Mouse (Mus musculus): ENCODE measurements around the gene Hfe. TPM values are rescaled to one million over a fixed set of nuclear protein-coding genes. Genes with fewer than 3 reads are reported as not detected.

Hfe gene
- polyA plus RNA-seq, 1 experiment from 2014 or later = 3.4 TPM

- no peaks in the 10 kb centered on the region for H3K27me3 ChIP-seq
- H3K36me3 ChIP-seq = no peaks in the 10 kb centered on the region
- WGBS = 32% methylated on average over 8 of the region's 8 CpGs
- H3K4me3 ChIP-seq = no peak overlapping the region
- peaks cover 17% of the 10 kb centered on the region for H3K4me1 ChIP-seq
- no peak overlapping the region for H3K27ac ChIP-seq (replicated peaks)
- H3K9ac ChIP-seq (replicated peaks) = no peak overlapping the region
- no peak overlapping the region for H3K4me2 ChIP-seq (replicated peaks)
- H3K9me3 ChIP-seq = no peaks in the 10 kb centered on the region
- peak; percentile 39; the same call in 1 of the 2 replicates for ATAC-seq (replicated peaks)
Measured at GRCm38 (mm10) chr13:23700786-23701520, 9.7 kb downstream of the Hfe start.

DNA sequence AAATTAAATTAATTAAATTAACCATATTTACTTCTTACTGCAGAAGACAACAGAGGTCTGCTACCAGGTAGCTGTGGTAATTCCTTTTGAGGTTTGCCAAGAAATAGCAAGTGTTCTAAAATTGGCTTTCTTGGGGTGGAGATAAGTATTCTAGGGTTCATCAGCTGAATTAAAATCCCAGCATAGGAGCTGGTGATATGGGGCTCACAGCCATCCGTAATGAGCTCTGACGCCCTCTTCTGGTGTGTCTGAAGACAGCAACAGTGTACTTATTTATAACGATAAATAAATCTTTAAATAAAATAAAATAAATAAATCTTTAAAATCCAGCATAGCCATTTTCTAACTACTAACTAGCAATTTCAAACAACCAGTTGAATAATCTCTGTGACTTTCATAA is 10.9 kb downstream of the Hfe start:
- no peak for ATAC-seq (replicated peaks)
- 66% methylated on average over 3 of the region's 3 CpGs for WGBS
- Histone ChIP-seq H3K4me3 (no peak overlapping the region), H3K36me3 (no peaks in the 10 kb centered on the region), H3K9ac (replicated peaks) (no peak overlapping the region), H3K4me2 (replicated peaks) (no peak overlapping the region), H3K4me1 (peaks cover 17% of the 10 kb centered on the region), H3K9me3 (no peaks in the 10 kb centered on the region), H3K27me3 (no peaks in the 10 kb centered on the region), H3K27ac (replicated peaks) (no peak overlapping the region)

GRCm38 (mm10) chr13:23698996-23699395 is 11.7 kb downstream of the Hfe start:
- H3K9me3 ChIP-seq = no peaks in the 10 kb centered on the region
- ATAC-seq (replicated peaks) = no peak
- no peak overlapping the region for H3K9ac ChIP-seq (replicated peaks)
- peak overlapping the region; percentile 84 for H3K4me2 ChIP-seq (replicated peaks)
- H3K27ac ChIP-seq (replicated peaks) = peak overlapping the region; percentile 93
- H3K27me3 ChIP-seq = no peaks in the 10 kb centered on the region
- H3K36me3 ChIP-seq = no peaks in the 10 kb centered on the region
- WGBS = 42% methylated on average over 6 of the region's 6 CpGs
- H3K4me1 ChIP-seq = peaks cover 17% of the 10 kb centered on the region
- H3K4me3 ChIP-seq = peak overlapping the region; percentile 52; the same call in 1 of the 2 replicates

DNA sequence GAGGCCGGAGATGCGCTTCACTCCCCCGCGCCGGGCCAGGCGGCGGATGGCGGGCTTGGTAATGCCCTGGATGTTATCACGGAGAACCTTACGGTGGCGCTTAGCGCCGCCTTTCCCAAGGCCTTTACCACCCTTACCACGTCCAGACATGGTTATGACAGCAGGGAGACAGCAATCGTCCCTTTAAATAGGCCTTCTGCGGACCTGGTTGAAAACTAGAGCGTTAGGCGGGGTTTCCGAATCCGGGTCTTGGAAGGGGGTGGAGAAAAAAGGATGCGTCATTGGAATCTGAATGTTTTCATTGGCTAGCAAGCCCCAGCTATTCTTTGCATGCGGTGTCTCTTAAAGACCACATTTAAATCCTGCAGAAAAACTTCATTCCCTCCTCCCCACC is 12.4 kb downstream of the Hfe start, which contains the start of gene Hist1h4c:
Gene Hist1h4c (minus strand): TSS at position 155 of the 394 bp plus-strand sequence.
- peak; percentile 97 for ATAC-seq (replicated peaks)
- Histone ChIP-seq H3K27ac (replicated peaks) (peak within 1 kb of the TSS; percentile 93), H3K4me2 (replicated peaks) (peak within 1 kb of the TSS; percentile 84), H3K4me1 (peaks cover 17% of the 10 kb centered on the region), H3K36me3 (no peaks in the 10 kb centered on the region), H3K27me3 (no peaks in the 10 kb centered on the region), H3K4me3 (peak within 1 kb of the TSS; percentile 52), H3K9ac (replicated peaks) (peak within 1 kb of the TSS; percentile 62), H3K9me3 (no peaks in the 10 kb centered on the region)
- under 1% methylated on average over 22 of the region's 22 CpGs for WGBS

- under 1% methylated on average over 31 of the region's 32 CpGs for WGBS
- Histone ChIP-seq H3K36me3 (no peaks in the 10 kb centered on the region), H3K4me3 (peak overlapping the region; percentile 52), H3K9me3 (no peaks in the 10 kb centered on the region), H3K4me1 (peaks cover 17% of the 10 kb centered on the region), H3K9ac (replicated peaks) (peak overlapping the region; percentile 62), H3K27me3 (no peaks in the 10 kb centered on the region), H3K4me2 (replicated peaks) (peak overlapping the region; percentile 84), H3K27ac (replicated peaks) (peak overlapping the region; percentile 93)
- ATAC-seq (replicated peaks) = peak; percentile 54
Measured at GRCm38 (mm10) chr13:23697491-23698299, 13.0 kb downstream of the Hfe start.

DNA sequence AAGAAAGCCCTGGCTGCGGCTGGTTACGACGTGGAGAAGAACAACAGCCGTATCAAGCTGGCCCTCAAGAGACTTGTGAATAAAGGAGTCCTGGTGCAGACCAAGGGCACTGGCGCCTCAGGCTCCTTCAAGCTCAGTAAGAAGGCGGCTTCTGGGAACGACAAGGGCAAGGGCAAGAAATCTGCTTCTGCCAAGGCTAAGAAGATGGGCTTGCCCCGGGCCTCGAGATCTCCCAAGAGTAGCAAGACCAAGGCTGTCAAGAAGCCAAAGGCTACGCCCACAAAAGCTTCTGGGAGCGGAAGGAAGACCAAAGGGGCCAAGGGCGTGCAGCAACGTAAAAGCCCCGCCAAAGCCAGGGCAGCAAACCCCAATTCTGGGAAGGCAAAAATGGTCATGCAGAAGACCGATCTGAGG is 14.6 kb downstream of the Hfe start:
- Histone ChIP-seq H3K4me1 (peaks cover 17% of the 10 kb centered on the region), H3K9ac (replicated peaks) (no peak overlapping the region), H3K4me3 (no peak overlapping the region), H3K36me3 (no peaks in the 10 kb centered on the region), H3K27me3 (no peaks in the 10 kb centered on the region), H3K4me2 (replicated peaks) (no peak overlapping the region), H3K27ac (replicated peaks) (no peak overlapping the region), H3K9me3 (no peaks in the 10 kb centered on the region)
- no peak for ATAC-seq (replicated peaks)
- 69% methylated on average over 15 of the region's 15 CpGs for WGBS

GRCm38 (mm10) chr13:23695514-23695913 is 15.1 kb downstream of the Hfe start, which contains the start of gene Hist1h1t:
TSS of gene Hist1h1t (plus strand) at chr13:23695814.
- no peaks in the 10 kb centered on the region for H3K36me3 ChIP-seq
- no peak within 1 kb of the TSS for H3K4me2 ChIP-seq (replicated peaks)
- no peak within 1 kb of the TSS for H3K27ac ChIP-seq (replicated peaks)
- WGBS = 58% methylated on average over 13 of the region's 13 CpGs
- no peaks in the 10 kb centered on the region for H3K27me3 ChIP-seq
- ATAC-seq (replicated peaks) = no peak
- H3K9ac ChIP-seq (replicated peaks) = no peak within 1 kb of the TSS
- peaks cover 17% of the 10 kb centered on the region for H3K4me1 ChIP-seq
- no peaks in the 10 kb centered on the region for H3K9me3 ChIP-seq
- no peak within 1 kb of the TSS for H3K4me3 ChIP-seq

GRCm38 (mm10) chr13:23694956-23695355 is 15.7 kb downstream of the Hfe start:
- Histone ChIP-seq H3K36me3 (no peaks in the 10 kb centered on the region), H3K4me2 (replicated peaks) (no peak overlapping the region), H3K4me1 (peaks cover 17% of the 10 kb centered on the region), H3K4me3 (no peak overlapping the region), H3K9me3 (no peaks in the 10 kb centered on the region), H3K9ac (replicated peaks) (no peak overlapping the region), H3K27me3 (no peaks in the 10 kb centered on the region), H3K27ac (replicated peaks) (no peak overlapping the region)
- no peak for ATAC-seq (replicated peaks)
- 96% methylated on average over 9 of the region's 9 CpGs for WGBS

GRCm38 (mm10) chr13:23693856-23694440 is 16.7 kb downstream of the Hfe start:
- WGBS = 87% methylated on average over 6 of the region's 6 CpGs
- ATAC-seq (replicated peaks) = no peak
- peaks cover 14% of the 10 kb centered on the region for H3K4me1 ChIP-seq

GRCm38 (mm10) chr13:23689459-23689858 is 21.2 kb downstream of the Hfe start:
- ATAC-seq (replicated peaks) = no peak
- H3K9ac ChIP-seq (replicated peaks) = no peak overlapping the region
- H3K4me3 ChIP-seq = no peak overlapping the region
- H3K4me2 ChIP-seq (replicated peaks) = no peak overlapping the region
- no peak overlapping the region for H3K27ac ChIP-seq (replicated peaks)
- H3K4me1 ChIP-seq = peaks cover 21% of the 10 kb centered on the region
- H3K27me3 ChIP-seq = no peaks in the 10 kb centered on the region
- WGBS = 84% methylated on average over 2 of the region's 2 CpGs
- no peaks in the 10 kb centered on the region for H3K9me3 ChIP-seq
- no peaks in the 10 kb centered on the region for H3K36me3 ChIP-seq

More at GRCm38 (mm10) chr13:23693856-23694440, 16.7 kb downstream of the Hfe start:
- Histone ChIP-seq H3K4me3 (no peak overlapping the region), H3K27ac (replicated peaks) (no peak overlapping the region), H3K4me2 (replicated peaks) (no peak overlapping the region), H3K9me3 (no peaks in the 10 kb centered on the region), H3K9ac (replicated peaks) (no peak overlapping the region), H3K36me3 (no peaks in the 10 kb centered on the region), H3K27me3 (no peaks in the 10 kb centered on the region)

DNA sequence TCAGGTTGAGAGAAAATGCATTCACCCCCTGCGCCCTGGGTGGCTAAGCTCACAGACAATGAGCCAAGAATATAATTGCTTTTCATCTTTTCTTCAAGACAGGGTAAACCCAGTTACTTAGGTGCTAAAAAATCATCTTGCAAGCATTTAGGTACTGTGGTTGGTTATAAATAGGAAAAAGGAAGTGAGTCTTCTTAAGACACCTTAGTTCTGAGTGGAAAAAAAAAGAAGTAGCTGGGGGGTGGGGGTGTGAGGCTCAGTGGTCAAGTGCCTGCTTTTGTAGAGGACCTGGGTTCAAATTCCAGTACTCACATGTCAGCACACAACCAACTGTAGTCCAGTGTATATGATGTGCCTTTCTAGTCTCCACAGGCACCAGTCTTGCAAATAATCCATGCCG is 21.7 kb downstream of the Hfe start:
- ATAC-seq (replicated peaks) = no peak
- H3K27ac ChIP-seq (replicated peaks) = no peak overlapping the region
- no peak overlapping the region for H3K4me2 ChIP-seq (replicated peaks)
- H3K36me3 ChIP-seq = no peaks in the 10 kb centered on the region
- no peaks in the 10 kb centered on the region for H3K27me3 ChIP-seq
- WGBS = 97% methylated on average over 2 of the region's 2 CpGs
- no peak overlapping the region for H3K9ac ChIP-seq (replicated peaks)
- peaks cover 21% of the 10 kb centered on the region for H3K4me1 ChIP-seq
- no peak overlapping the region for H3K4me3 ChIP-seq
- H3K9me3 ChIP-seq = no peaks in the 10 kb centered on the region

DNA sequence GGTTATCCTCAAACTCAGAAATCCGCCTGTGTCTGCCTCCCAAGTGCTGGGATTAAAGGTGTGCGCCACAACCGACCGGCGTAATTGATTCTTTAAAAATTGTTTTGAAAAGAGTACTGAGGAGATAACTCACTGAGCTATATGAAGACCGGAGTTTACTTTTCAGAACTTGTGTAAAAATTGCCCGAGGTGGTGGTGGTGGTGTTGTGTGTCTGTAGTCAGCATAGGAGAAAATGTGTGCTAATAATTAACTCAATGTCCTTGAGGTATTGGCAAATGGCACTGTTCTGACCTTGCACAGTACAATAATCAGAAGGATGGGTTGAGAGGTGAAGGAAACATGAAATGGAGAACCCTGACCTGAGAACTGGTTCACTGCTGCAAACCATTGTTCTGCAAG is 22.7 kb downstream of the Hfe start:
- Histone ChIP-seq H3K36me3 (no peaks in the 10 kb centered on the region), H3K27me3 (no peaks in the 10 kb centered on the region), H3K9me3 (no peaks in the 10 kb centered on the region), H3K4me3 (no peak overlapping the region), H3K9ac (replicated peaks) (no peak overlapping the region), H3K4me1 (peaks cover 25% of the 10 kb centered on the region), H3K4me2 (replicated peaks) (no peak overlapping the region), H3K27ac (replicated peaks) (no peak overlapping the region)
- ATAC-seq (replicated peaks) = no peak
- 93% methylated on average over 7 of the region's 7 CpGs for WGBS

Measured in forebrain, embryonic 15.5 days (tissue).